Mouse (Mus musculus): Measurements from ENCODE around the gene Ppm1m. TPM values are rescaled to one million over a fixed set of nuclear protein-coding genes. Genes with fewer than 3 reads are reported as not detected.

The Ppm1m gene
- polyA plus RNA-seq, 1 experiment, result 28.5 TPM

DNA sequence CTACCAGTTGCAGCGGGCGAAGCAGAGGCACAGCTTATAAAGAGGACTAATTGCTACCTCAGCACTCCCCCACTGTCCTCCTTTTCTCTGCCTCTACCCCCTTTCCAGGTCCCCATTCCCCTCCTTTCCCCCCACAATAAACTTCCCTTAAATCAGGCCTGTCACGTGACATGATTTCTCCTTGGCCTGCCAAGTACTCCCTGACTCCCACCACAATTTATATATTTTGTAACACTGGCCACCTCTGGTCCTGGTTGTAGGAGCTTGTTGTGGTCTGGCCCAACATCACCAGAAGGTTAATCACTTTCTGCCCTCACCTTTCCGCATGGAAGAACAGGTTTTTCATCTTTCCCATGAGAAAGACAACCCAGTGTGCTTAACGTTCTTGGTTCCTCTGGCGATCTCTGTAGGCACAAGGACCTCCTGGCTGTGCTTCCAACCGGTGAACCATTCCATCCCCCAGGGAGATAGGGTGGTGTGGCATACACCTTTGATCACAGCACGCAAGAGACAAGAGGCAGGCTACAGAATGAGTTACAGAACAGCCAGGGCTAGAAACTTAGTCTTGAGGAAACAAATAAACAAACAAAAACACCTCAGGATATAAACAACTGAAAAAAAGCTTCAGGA lies 21.5 kb upstream of the Ppm1m start:
- Histone ChIP-seq H3K27me3 (replicated peaks; ENCODE audit: control insufficient read depth, insufficient read depth, low read length) (no peaks in the 10 kb centered on the region), H3K4me3 (ENCODE audit: insufficient read depth, low read depth, low read length) (no peak overlapping the region), H3K36me3 (ENCODE audit: control insufficient read depth, insufficient read depth, low read length) (no peaks in the 10 kb centered on the region), H3K27ac (ENCODE audit: insufficient read depth, low read depth, low read length) (no peak overlapping the region), H3K4me1 (ENCODE audit: control insufficient read depth, insufficient read depth, low read length) (peaks cover 6% of the 10 kb centered on the region; the same call in 1 of the 2 replicates)
- DNase-seq, result peak; percentile 53
- no peak for TF ChIP-seq CTCF (conservative IDR thresholded peaks at IDR 0.05; ENCODE audit: insufficient read depth, insufficient read length, low read depth, low read length)
- no peak for TF ChIP-seq POLR2A (IDR thresholded peaks at IDR 0.05; ENCODE audit: low read depth, low read length)
- 42% methylated on average over 8 of the region's 8 CpGs for WGBS

GRCm38 (mm10) chr9:106216971-106217370 lies 17.4 kb upstream of the Ppm1m start:
- H3K27me3 ChIP-seq (replicated peaks; ENCODE audit: control insufficient read depth, insufficient read depth, low read length), result no peaks in the 10 kb centered on the region
- no peak overlapping the region for H3K4me3 ChIP-seq (ENCODE audit: insufficient read depth, low read depth, low read length)
- no peak for DNase-seq
- no peak for TF ChIP-seq CTCF (conservative IDR thresholded peaks at IDR 0.05; ENCODE audit: insufficient read depth, insufficient read length, low read depth, low read length)
- TF ChIP-seq POLR2A (IDR thresholded peaks at IDR 0.05; ENCODE audit: low read depth, low read length), result no peak
- H3K27ac ChIP-seq (ENCODE audit: insufficient read depth, low read depth, low read length), result no peak overlapping the region
- peaks cover 2% of the 10 kb centered on the region; the same call in 1 of the 2 replicates for H3K36me3 ChIP-seq (ENCODE audit: control insufficient read depth, insufficient read depth, low read length)
- H3K4me1 ChIP-seq (ENCODE audit: control insufficient read depth, insufficient read depth, low read length), result peaks cover 6% of the 10 kb centered on the region; the same call in 1 of the 2 replicates
- WGBS, result 77% methylated on average over 7 of the region's 7 CpGs

- no peak for DNase-seq
- Histone ChIP-seq H3K27ac (ENCODE audit: insufficient read depth, low read depth, low read length) (no peak overlapping the region), H3K4me3 (ENCODE audit: insufficient read depth, low read depth, low read length) (no peak overlapping the region), H3K4me1 (ENCODE audit: control insufficient read depth, insufficient read depth, low read length) (0 out of 2 replicates have a peak, but pooled peaks cover 5% of the 10 kb centered on the region), H3K27me3 (replicated peaks; ENCODE audit: control insufficient read depth, insufficient read depth, low read length) (no peaks in the 10 kb centered on the region), H3K36me3 (ENCODE audit: control insufficient read depth, insufficient read depth, low read length) (peaks cover 2% of the 10 kb centered on the region; the same call in 1 of the 2 replicates)
- WGBS, result 75% methylated on average over 6 of the region's 6 CpGs
- TF ChIP-seq POLR2A (IDR thresholded peaks at IDR 0.05; ENCODE audit: low read depth, low read length) (no peak), CTCF (conservative IDR thresholded peaks at IDR 0.05; ENCODE audit: insufficient read depth, insufficient read length, low read depth, low read length) (peak; percentile 26; the same call in 1 of the 2 replicates)
Measured at GRCm38 (mm10) chr9:106215341-106216125, 16.0 kb upstream of the Ppm1m start.

- H3K27me3 ChIP-seq (replicated peaks; ENCODE audit: control insufficient read depth, insufficient read depth, low read length), result no peaks in the 10 kb centered on the region
- 84% methylated on average over 12 of the region's 12 CpGs for WGBS
- no peak overlapping the region for H3K27ac ChIP-seq (ENCODE audit: insufficient read depth, low read depth, low read length)
- DNase-seq, result no peak
- TF ChIP-seq POLR2A (IDR thresholded peaks at IDR 0.05; ENCODE audit: low read depth, low read length) (no peak), CTCF (conservative IDR thresholded peaks at IDR 0.05; ENCODE audit: insufficient read depth, insufficient read length, low read depth, low read length) (no peak)
- peaks cover 2% of the 10 kb centered on the region; the same call in 1 of the 2 replicates for H3K36me3 ChIP-seq (ENCODE audit: control insufficient read depth, insufficient read depth, low read length)
- no peak overlapping the region for H3K4me3 ChIP-seq (ENCODE audit: insufficient read depth, low read depth, low read length)
- H3K4me1 ChIP-seq (ENCODE audit: control insufficient read depth, insufficient read depth, low read length), result 0 out of 2 replicates have a peak, but pooled peaks cover 5% of the 10 kb centered on the region
Measured at GRCm38 (mm10) chr9:106212594-106212981, 13.0 kb upstream of the Ppm1m start.

DNA sequence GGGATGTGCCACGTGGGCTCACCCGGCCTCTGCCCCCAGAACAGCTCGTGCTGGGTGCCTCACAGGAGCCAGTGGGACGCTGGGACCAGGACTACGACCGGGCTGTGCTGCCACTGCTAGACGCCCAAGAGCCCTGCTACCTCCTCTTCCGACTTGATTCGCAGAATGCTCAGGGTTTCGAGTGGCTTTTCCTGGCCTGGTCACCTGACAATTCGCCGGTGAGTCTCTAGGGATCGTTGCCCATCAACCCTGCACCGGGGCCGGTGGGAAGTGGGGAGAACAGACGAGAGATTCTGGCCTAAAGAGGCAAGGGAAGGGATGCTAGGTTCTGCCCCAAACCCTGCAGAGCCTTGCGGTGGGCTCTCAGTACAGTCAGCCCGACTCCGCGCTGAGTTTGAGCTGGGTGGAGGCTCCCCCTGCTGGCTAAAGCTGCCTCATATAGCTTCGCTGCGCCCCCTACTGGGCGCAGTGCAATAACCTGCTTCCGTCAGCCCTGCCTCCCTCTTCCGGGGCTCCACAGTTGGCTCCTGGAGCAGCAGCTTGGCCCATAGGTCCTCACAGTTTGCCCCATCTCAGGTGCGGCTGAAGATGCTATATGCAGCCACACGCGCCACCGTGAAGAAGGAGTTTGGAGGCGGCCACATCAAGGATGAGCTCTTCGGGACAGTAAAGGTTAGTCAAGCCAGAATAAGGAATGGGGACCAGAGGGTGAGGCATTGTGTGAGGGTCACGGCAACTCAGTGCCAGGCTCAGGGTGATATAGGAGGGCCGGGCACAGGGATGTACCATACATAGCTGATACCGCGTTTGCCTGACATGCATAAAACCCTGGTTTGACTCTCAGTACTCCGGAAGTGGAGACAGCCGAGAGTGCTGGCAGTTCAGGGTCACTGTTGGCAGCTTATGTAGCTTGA lies 12.4 kb upstream of the Ppm1m start:
- Histone ChIP-seq H3K36me3 (ENCODE audit: control insufficient read depth, insufficient read depth, low read length) (peaks cover 2% of the 10 kb centered on the region; the same call in 1 of the 2 replicates), H3K27ac (ENCODE audit: insufficient read depth, low read depth, low read length) (no peak overlapping the region), H3K4me1 (ENCODE audit: control insufficient read depth, insufficient read depth, low read length) (0 out of 2 replicates have a peak, but pooled peaks cover 5% of the 10 kb centered on the region), H3K4me3 (ENCODE audit: insufficient read depth, low read depth, low read length) (peak overlapping the region; percentile 34), H3K27me3 (replicated peaks; ENCODE audit: control insufficient read depth, insufficient read depth, low read length) (no peaks in the 10 kb centered on the region)
- DNase-seq, result peak; percentile 89
- WGBS, result 22% methylated on average over 37 of the region's 37 CpGs
- TF ChIP-seq POLR2A (IDR thresholded peaks at IDR 0.05; ENCODE audit: low read depth, low read length) (no peak), CTCF (conservative IDR thresholded peaks at IDR 0.05; ENCODE audit: insufficient read depth, insufficient read length, low read depth, low read length) (peak; percentile 99)

- TF ChIP-seq POLR2A (IDR thresholded peaks at IDR 0.05; ENCODE audit: low read depth, low read length) (no peak), CTCF (conservative IDR thresholded peaks at IDR 0.05; ENCODE audit: insufficient read depth, insufficient read length, low read depth, low read length) (no peak)
- DNase-seq, result no peak
- Histone ChIP-seq H3K4me3 (ENCODE audit: insufficient read depth, low read depth, low read length) (no peak overlapping the region), H3K27ac (ENCODE audit: insufficient read depth, low read depth, low read length) (no peak overlapping the region), H3K27me3 (replicated peaks; ENCODE audit: control insufficient read depth, insufficient read depth, low read length) (no peaks in the 10 kb centered on the region), H3K4me1 (ENCODE audit: control insufficient read depth, insufficient read depth, low read length) (0 out of 2 replicates have a peak, but pooled peaks cover 5% of the 10 kb centered on the region), H3K36me3 (ENCODE audit: control insufficient read depth, insufficient read depth, low read length) (peaks cover 2% of the 10 kb centered on the region; the same call in 1 of the 2 replicates)
- WGBS, result 83% methylated on average over 9 of the region's 9 CpGs
Measured at GRCm38 (mm10) chr9:106210853-106211609, 11.5 kb upstream of the Ppm1m start.

Data from kidney, adult 2 months (tissue).